Mouse (Mus musculus): Measurements from ENCODE around the gene Dnmt3c. TPM values are rescaled to one million over a fixed set of nuclear protein-coding genes. Genes with fewer than 3 reads are reported as not detected.
A peak's percentile ranks its signal among the peaks of the same experiment; 100 is the strongest.
"Not testable (repeated sequence)": the region's sequence is repeated elsewhere in the genome, so short reads cannot be mapped to it uniquely, and the experiment has no call there.

Dnmt3c gene
- total and polyA plus RNA-seq, 2 experiments = not detected

GRCm38 (mm10) chr2:153710701-153711330, 14.4 kb downstream of the Dnmt3c start:
- no peak overlapping the region for H3K4me3 ChIP-seq (ENCODE audit: insufficient read depth, low read depth, low read length)
- no peak for TF ChIP-seq POLR2A (IDR thresholded peaks at IDR 0.05; ENCODE audit: extremely low read depth, insufficient read depth, low read length)
- TF ChIP-seq CTCF (IDR thresholded peaks at IDR 0.05; ENCODE audit: low read depth, low read length) = peak; percentile 49; the same call in 1 of the 2 replicates
- H3K79me2 ChIP-seq (ENCODE audit: control insufficient read depth, insufficient read depth, low read length) = no peaks in the 10 kb centered on the region
- WGBS = 49% methylated on average over 8 of the region's 8 CpGs
- peak; percentile 10 for DNase-seq (ENCODE audit: extremely low read depth, low read depth, low spot score)
- H3K36me3 ChIP-seq (ENCODE audit: control insufficient read depth, insufficient read depth, low read length) = no peaks in the 10 kb centered on the region
- H3K9ac ChIP-seq (ENCODE audit: low read depth, low read length) = no peak overlapping the region
- no peak overlapping the region for H3K27ac ChIP-seq (replicated peaks; ENCODE audit: insufficient read depth, low read depth, low read length)
- H3K27me3 ChIP-seq (ENCODE audit: control insufficient read depth, insufficient read depth, low read length) = no peaks in the 10 kb centered on the region
- no peaks in the 10 kb centered on the region for H3K4me1 ChIP-seq (ENCODE audit: control insufficient read depth, insufficient read depth, low read length)

GRCm38 (mm10) chr2:153712646-153713091, 16.2 kb downstream of the Dnmt3c start:
- no peak for TF ChIP-seq CTCF (IDR thresholded peaks at IDR 0.05; ENCODE audit: low read depth, low read length)
- TF ChIP-seq POLR2A (IDR thresholded peaks at IDR 0.05; ENCODE audit: extremely low read depth, insufficient read depth, low read length) = no peak
- Histone ChIP-seq H3K9ac (ENCODE audit: low read depth, low read length) (no peak overlapping the region), H3K27me3 (ENCODE audit: control insufficient read depth, insufficient read depth, low read length) (no peaks in the 10 kb centered on the region), H3K27ac (replicated peaks; ENCODE audit: insufficient read depth, low read depth, low read length) (no peak overlapping the region), H3K36me3 (ENCODE audit: control insufficient read depth, insufficient read depth, low read length) (no peaks in the 10 kb centered on the region), H3K4me1 (ENCODE audit: control insufficient read depth, insufficient read depth, low read length) (no peaks in the 10 kb centered on the region), H3K79me2 (ENCODE audit: control insufficient read depth, insufficient read depth, low read length) (no peaks in the 10 kb centered on the region), H3K4me3 (ENCODE audit: insufficient read depth, low read depth, low read length) (no peak overlapping the region)
- DNase-seq (ENCODE audit: extremely low read depth, low read depth, low spot score) = no peak
- WGBS = 80% methylated on average over 3 of the region's 3 CpGs

GRCm38 (mm10) chr2:153713227-153713626, 16.8 kb downstream of the Dnmt3c start:
- peak; percentile 23 for DNase-seq (ENCODE audit: extremely low read depth, low read depth, low spot score)
- TF ChIP-seq CTCF (IDR thresholded peaks at IDR 0.05; ENCODE audit: low read depth, low read length) = no peak
- no peak for TF ChIP-seq POLR2A (IDR thresholded peaks at IDR 0.05; ENCODE audit: extremely low read depth, insufficient read depth, low read length)
- no peaks in the 10 kb centered on the region for H3K79me2 ChIP-seq (ENCODE audit: control insufficient read depth, insufficient read depth, low read length)
- no peaks in the 10 kb centered on the region for H3K36me3 ChIP-seq (ENCODE audit: control insufficient read depth, insufficient read depth, low read length)
- 31% methylated on average over 4 of the region's 4 CpGs for WGBS
- no peak overlapping the region for H3K9ac ChIP-seq (ENCODE audit: low read depth, low read length)
- no peak overlapping the region for H3K4me3 ChIP-seq (ENCODE audit: insufficient read depth, low read depth, low read length)
- H3K4me1 ChIP-seq (ENCODE audit: control insufficient read depth, insufficient read depth, low read length) = no peaks in the 10 kb centered on the region
- no peak overlapping the region for H3K27ac ChIP-seq (replicated peaks; ENCODE audit: insufficient read depth, low read depth, low read length)
- no peaks in the 10 kb centered on the region for H3K27me3 ChIP-seq (ENCODE audit: control insufficient read depth, insufficient read depth, low read length)

- not testable (repeated sequence) for H3K27me3 ChIP-seq (ENCODE audit: control insufficient read depth, insufficient read depth, low read length); H3K79me2 ChIP-seq (ENCODE audit: control insufficient read depth, insufficient read depth, low read length); H3K4me1 ChIP-seq (ENCODE audit: control insufficient read depth, insufficient read depth, low read length); H3K36me3 ChIP-seq (ENCODE audit: control insufficient read depth, insufficient read depth, low read length); DNase-seq (ENCODE audit: extremely low read depth, low read depth, low spot score); H3K27ac ChIP-seq (replicated peaks; ENCODE audit: insufficient read depth, low read depth, low read length); H3K9ac ChIP-seq (ENCODE audit: low read depth, low read length); H3K4me3 ChIP-seq (ENCODE audit: insufficient read depth, low read depth, low read length)
- WGBS = 75% methylated on average over 3 of the region's 3 CpGs
Observed at GRCm38 (mm10) chr2:153717861-153718260, 21.4 kb downstream of the Dnmt3c start.

- H3K4me1 ChIP-seq (ENCODE audit: control insufficient read depth, insufficient read depth, low read length) = no peaks in the 10 kb centered on the region
- H3K36me3 ChIP-seq (ENCODE audit: control insufficient read depth, insufficient read depth, low read length) = no peaks in the 10 kb centered on the region
- no peak overlapping the region for H3K27ac ChIP-seq (replicated peaks; ENCODE audit: insufficient read depth, low read depth, low read length)
- DNase-seq (ENCODE audit: extremely low read depth, low read depth, low spot score) = no peak
- no peaks in the 10 kb centered on the region for H3K79me2 ChIP-seq (ENCODE audit: control insufficient read depth, insufficient read depth, low read length)
- no peak for TF ChIP-seq POLR2A (IDR thresholded peaks at IDR 0.05; ENCODE audit: extremely low read depth, insufficient read depth, low read length)
- TF ChIP-seq CTCF (IDR thresholded peaks at IDR 0.05; ENCODE audit: low read depth, low read length) = no peak
- no peaks in the 10 kb centered on the region for H3K27me3 ChIP-seq (ENCODE audit: control insufficient read depth, insufficient read depth, low read length)
- no peak overlapping the region for H3K9ac ChIP-seq (ENCODE audit: low read depth, low read length)
- 89% methylated on average over 1 of the region's 1 CpGs for WGBS
- H3K4me3 ChIP-seq (ENCODE audit: insufficient read depth, low read depth, low read length) = no peak overlapping the region
Observed at GRCm38 (mm10) chr2:153723098-153723497, 26.6 kb downstream of the Dnmt3c start.

GRCm38 (mm10) chr2:153724424-153724823, 28.0 kb downstream of the Dnmt3c start:
- no peaks in the 10 kb centered on the region for H3K27me3 ChIP-seq (ENCODE audit: control insufficient read depth, insufficient read depth, low read length)
- H3K9ac ChIP-seq (ENCODE audit: low read depth, low read length) = no peak overlapping the region
- DNase-seq (ENCODE audit: extremely low read depth, low read depth, low spot score) = no peak
- TF ChIP-seq POLR2A (IDR thresholded peaks at IDR 0.05; ENCODE audit: extremely low read depth, insufficient read depth, low read length) (no peak), CTCF (IDR thresholded peaks at IDR 0.05; ENCODE audit: low read depth, low read length) (no peak)
- no peaks in the 10 kb centered on the region for H3K36me3 ChIP-seq (ENCODE audit: control insufficient read depth, insufficient read depth, low read length)
- no peak overlapping the region for H3K4me3 ChIP-seq (ENCODE audit: insufficient read depth, low read depth, low read length)
- no peaks in the 10 kb centered on the region for H3K4me1 ChIP-seq (ENCODE audit: control insufficient read depth, insufficient read depth, low read length)
- H3K27ac ChIP-seq (replicated peaks; ENCODE audit: insufficient read depth, low read depth, low read length) = no peak overlapping the region
- WGBS = 84% methylated on average over 2 of the region's 2 CpGs
- no peaks in the 10 kb centered on the region for H3K79me2 ChIP-seq (ENCODE audit: control insufficient read depth, insufficient read depth, low read length)
